Mouse (Mus musculus) olfactory bulb, adult 2 months (tissue): ENCODE measurements around the gene Fam76b.

Source experiments
- CTCF ChIP-seq: fragments of 200-500 bp; IDR thresholded peaks from 2 replicates; pipeline ENCODE4 v1.5.1; 2012; ENCODE audit warnings: low read depth, mild to moderate bottlenecking, low read length, moderate library complexity; ENCODE audit not compliant: insufficient read depth
- POLR2A ChIP-seq: fragments of 200-500 bp; IDR thresholded peaks from 2 replicates; pipeline ENCODE4 v1.6.1; 2012; ENCODE audit warnings: mild to moderate bottlenecking, low read depth, low read length, moderate library complexity; ENCODE audit not compliant: insufficient read depth

GRCm38 (mm10) chr9:13847591-13847990, 20.1 kb downstream of the Fam76b start:
- TF ChIP-seq CTCF (no peak), POLR2A (no peak)
